Mouse (Mus musculus) left cerebral cortex, adult 2 months (tissue): ENCODE data around the gene Atp6ap1l. TPM values are rescaled to one million over a fixed set of nuclear protein-coding genes. Genes with fewer than 3 reads are reported as not detected.

Source experiments
- DNase-seq, 2 experiments: peaks; one replicate each; pipeline ENCODE4 v3.0.0; 2021 to 2022; ENCODE audit warnings: low spot score in 2 of 2, mixed read lengths in 1 of 2; ENCODE audit errors: extremely low spot score in 1 of 2
- H3K27ac ChIP-seq: fragments of 200-600 bp; 2 replicates; pipeline ENCODE4 v1.8.1; 2022
- H3K4me3 ChIP-seq: fragments of 200-600 bp; 2 replicates; pipeline ENCODE4 v1.8.1; 2022
- CTCF ChIP-seq: fragments of 200-600 bp; IDR thresholded peaks from 2 replicates; pipeline ENCODE4 v1.8.1; 2022; ENCODE audit warnings: antibody characterized with exemption, mild to moderate bottlenecking, moderate library complexity
- intact Hi-C: fragments of 180-260 bp; cut with DNase I; formaldehyde crosslinking; loops from one replicate; pipeline ENCODE4 v1.15.1; 2025
- total RNA-seq, 2 experiments: library from RNA; stranded (reverse); gene quantifications; 2 replicates each; pipeline ENCODE4 v1.2.3; 2021

Gene Atp6ap1l
- total RNA-seq, 2 experiments from 2014 or later, result 22.8 to 26.1 TPM

DNA sequence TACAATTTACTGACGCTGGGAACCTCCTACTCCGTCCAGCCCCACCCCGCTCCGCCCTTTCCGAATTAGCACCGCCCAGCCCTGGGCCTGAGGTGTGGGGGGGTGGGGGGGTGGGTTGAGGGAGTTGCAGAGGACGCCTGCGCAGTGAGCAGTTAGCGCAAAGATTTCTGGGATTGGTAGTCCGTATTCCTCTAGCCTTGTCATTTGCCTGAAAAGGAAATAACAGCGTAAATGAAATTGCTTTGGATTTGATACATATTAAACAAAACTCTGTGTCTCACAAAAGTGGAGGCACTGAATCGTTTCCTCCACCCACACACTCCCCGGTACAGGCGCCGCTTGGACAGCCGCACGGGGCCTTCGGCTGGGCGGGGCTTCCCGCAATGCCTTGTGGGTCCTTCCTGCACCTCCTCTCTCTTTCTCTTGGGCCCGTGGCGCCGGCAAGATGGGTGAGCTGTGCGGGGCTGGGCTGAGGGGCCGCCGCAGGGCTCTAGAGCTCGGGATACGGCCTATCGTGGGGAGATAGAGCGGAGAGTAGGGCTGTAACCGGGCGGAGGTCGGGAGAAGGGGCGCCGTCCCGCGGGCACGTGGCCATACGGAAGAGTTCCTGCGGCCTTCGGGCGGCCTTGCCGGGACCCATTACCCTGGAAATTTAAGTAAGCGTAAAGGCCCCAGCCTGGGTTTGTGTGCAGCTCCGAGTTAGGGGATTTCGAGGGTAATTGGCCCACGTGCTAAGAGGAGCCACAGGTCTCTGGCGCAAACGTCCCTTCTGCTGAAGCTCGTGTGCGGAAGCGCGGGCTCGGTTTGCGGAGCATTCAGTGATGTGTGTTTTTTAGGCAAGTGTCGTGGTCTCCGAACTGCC, 17.8 kb upstream of the Atp6ap1l start, which contains the start of gene Rps23:
Rps23 (plus strand) TSS at position 208 of the 862 bp plus-strand sequence.
- no peak for TF ChIP-seq CTCF
- intact Hi-C loops, result no loop called here
- DNase-seq, result peak; percentile 85 to 87
- Histone ChIP-seq H3K4me3 (peak within 1 kb of the TSS; percentile 74), H3K27ac (peak within 1 kb of the TSS; percentile 99)

DNA sequence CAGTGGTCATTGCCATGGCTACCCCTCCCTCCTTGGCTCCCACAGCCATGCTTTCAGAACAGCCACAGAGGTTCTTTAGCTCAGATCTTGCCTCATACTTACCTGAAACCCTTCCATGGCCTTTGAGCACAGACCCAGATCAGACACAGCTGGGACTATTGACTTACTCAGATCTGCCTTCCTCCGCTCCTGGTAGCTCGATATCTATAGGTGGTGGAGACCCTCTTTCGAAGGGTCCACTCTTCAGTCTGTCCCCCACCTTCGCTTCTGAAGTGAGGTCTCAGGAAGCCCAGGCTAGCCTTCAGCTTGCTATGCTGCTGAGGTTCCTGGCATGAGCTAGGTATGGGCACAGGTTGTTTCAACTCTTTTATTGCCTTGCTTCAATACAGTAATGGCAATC, 9.6 kb upstream of the Atp6ap1l start:
- no peak overlapping the region for H3K27ac ChIP-seq
- intact Hi-C loops, result no loop called here
- H3K4me3 ChIP-seq, result no peak overlapping the region
- TF ChIP-seq CTCF, result no peak
- no peak for DNase-seq

GRCm38 (mm10) chr13:90913675-90914192, 8.6 kb upstream of the Atp6ap1l start:
- Histone ChIP-seq H3K27ac (peak overlapping the region; percentile 62), H3K4me3 (0 out of 2 replicates have a peak overlapping the region, but pooled peaks have one; percentile 6)
- no peak for TF ChIP-seq CTCF
- DNase-seq, result peak in 1 of 2 experiments; percentile 29
- intact Hi-C loops, result no loop called here

DNA sequence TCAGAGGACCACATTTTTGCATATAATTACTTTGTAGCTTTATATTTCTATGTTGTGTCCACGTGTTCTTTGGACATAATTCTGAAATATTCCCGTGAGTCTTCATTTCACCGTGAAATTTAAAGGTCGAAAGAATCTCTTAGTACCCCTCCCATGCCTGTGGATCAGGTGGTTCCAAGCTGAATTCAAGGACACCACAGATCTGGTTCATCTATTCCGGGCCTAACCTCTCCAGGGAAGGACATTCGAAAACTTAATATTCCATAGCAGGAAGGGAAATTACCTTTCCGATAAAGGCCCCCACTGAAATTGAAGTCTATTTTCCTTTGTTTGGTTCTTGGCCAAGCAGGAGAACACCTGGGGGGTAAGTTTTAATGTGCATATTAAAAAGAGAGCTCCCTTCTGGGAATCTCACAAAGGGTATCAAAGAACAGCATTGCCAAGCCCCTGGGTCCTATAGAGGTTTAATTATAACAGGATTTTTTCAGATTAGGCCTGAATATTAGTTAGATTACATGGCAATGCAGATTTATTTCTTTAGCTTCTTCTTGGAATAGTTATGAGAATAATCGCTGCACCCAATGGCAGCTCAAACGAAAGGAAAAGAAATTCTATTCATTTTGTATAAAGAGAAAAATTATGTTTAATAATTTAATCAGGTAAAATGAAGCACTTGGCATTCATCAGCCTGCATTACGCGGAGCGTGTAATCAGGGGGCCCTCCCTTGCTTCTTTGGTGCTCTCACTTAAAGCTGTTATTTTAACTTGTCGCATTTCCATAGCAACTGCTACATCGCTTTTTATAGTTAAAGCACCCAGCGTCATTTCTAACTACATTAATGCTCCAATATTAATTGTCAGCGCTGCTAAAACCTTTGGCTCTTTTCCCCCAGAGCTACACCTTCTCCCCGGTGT, 7.9 kb upstream of the Atp6ap1l start:
- intact Hi-C loops, result no loop called here
- TF ChIP-seq CTCF, result no peak
- H3K27ac ChIP-seq, result peak overlapping the region; percentile 62
- DNase-seq, result peak in 1 of 2 experiments; percentile 31
- peak overlapping the region; percentile 6; the same call in 1 of the 2 replicates for H3K4me3 ChIP-seq

GRCm38 (mm10) chr13:90907376-90907775, 2.2 kb upstream of the Atp6ap1l start:
- intact Hi-C loops, result no loop called here
- Histone ChIP-seq H3K27ac (no peak overlapping the region), H3K4me3 (no peak overlapping the region)
- TF ChIP-seq CTCF, result no peak
- DNase-seq, result no peak

DNA sequence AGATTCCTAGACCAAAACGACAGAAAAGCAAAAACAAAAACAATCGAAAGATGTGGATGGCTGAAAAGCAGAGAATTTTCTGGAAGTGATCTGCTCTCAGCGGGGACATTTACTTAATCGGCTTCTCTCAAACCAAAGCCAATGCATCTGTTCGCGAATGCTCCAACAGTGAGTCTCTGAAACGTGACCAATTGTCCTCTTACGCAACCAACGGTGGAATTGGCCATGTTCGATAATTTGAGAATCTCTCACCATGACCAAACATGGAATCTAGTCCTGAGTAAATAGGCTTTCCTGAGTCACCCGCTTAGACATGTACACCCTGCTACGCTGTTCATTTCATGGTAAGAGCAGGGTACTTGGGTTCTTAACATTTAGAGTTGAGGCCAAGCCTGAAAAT, 8.3 kb downstream of the Atp6ap1l start:
- no peak for DNase-seq
- TF ChIP-seq CTCF, result no peak
- Histone ChIP-seq H3K27ac (no peak overlapping the region), H3K4me3 (no peak overlapping the region)
- intact Hi-C loops, result no loop called here

GRCm38 (mm10) chr13:90896098-90896497, 9.1 kb downstream of the Atp6ap1l start:
- no peak overlapping the region for H3K27ac ChIP-seq
- no peak overlapping the region for H3K4me3 ChIP-seq
- DNase-seq, result peak in 1 of 2 experiments; percentile 56
- intact Hi-C loops, result no loop called here
- no peak for TF ChIP-seq CTCF

DNA sequence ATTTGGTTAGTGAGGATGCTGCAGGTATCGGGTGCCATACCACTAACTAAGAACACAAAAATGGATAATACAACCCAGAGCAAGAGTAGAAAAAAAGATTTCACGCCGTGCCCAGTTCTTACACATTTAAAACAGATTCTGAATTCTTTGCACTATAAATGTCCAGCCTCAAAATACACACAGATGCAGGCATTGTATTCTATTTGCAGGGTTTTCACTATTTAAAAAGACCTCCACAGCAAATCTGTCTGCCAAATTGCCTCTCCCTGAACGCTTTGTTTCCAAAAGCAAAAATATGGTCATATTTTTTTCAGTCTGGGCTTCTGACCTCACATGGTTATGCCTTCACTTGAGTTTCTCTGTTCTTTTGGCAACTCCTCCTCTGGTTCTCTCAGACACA, 10.3 kb downstream of the Atp6ap1l start:
- TF ChIP-seq CTCF, result no peak
- no peak overlapping the region for H3K4me3 ChIP-seq
- intact Hi-C loops, result no loop called here
- DNase-seq, result no peak
- H3K27ac ChIP-seq, result no peak overlapping the region

GRCm38 (mm10) chr13:90890111-90890510, 15.0 kb downstream of the Atp6ap1l start:
- DNase-seq, result no peak
- no peak overlapping the region for H3K27ac ChIP-seq
- no peak overlapping the region for H3K4me3 ChIP-seq
- intact Hi-C loops, result no loop called here
- no peak for TF ChIP-seq CTCF

DNA sequence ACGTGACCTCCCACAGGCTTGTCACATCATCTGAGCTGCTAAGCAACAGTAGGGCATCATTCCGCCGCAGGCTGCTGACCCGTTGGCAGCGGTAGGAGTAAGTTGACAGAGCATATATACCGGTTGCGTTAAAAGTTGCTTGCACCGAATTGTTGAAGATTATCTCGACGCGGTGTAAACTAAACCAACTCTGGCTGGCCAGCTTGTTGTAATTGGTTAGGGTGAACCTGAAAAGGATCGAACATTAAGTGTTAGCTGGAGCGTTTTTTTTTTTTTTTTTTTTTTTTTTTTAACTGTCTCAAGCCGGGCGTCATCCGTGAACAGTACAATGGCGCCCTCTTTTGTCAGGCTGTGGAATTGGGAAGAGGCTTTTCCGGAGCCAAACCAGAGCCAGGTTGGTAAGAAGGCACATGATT, 18.6 kb downstream of the Atp6ap1l start:
- Histone ChIP-seq H3K27ac (no peak overlapping the region), H3K4me3 (peak overlapping the region; percentile 48)
- peak; percentile 75 to 76 for DNase-seq
- intact Hi-C loops, result loop anchor here (1.0 to 2.0 kb wide), 3 partner anchors 1107 to 1336 kb away; no protein-coding TSS in a partner anchor
- TF ChIP-seq CTCF, result peak; percentile 84

- no peak for DNase-seq
- no peak for TF ChIP-seq CTCF
- H3K27ac ChIP-seq, result no peak overlapping the region
- H3K4me3 ChIP-seq, result peak overlapping the region; percentile 48
- intact Hi-C loops, result loop anchor here (1.0 to 2.0 kb wide), 3 partner anchors 1107 to 1335 kb away; no protein-coding TSS in a partner anchor
Observed at GRCm38 (mm10) chr13:90885856-90886532, 19.2 kb downstream of the Atp6ap1l start.
